Mouse (Mus musculus) left cerebral cortex, adult 9 months (tissue): ENCODE results near the gene Zscan20.
"Not testable (repeated sequence)": the region's sequence is repeated elsewhere in the genome, so short reads cannot be mapped to it uniquely, and the experiment has no call there.

Experiments
- DNase-seq, 2 experiments: peaks; one replicate each; pipeline ENCODE4 v3.0.0; 2022; ENCODE audit warnings: low spot score in 2 of 2

The Zscan20 gene

DNA sequence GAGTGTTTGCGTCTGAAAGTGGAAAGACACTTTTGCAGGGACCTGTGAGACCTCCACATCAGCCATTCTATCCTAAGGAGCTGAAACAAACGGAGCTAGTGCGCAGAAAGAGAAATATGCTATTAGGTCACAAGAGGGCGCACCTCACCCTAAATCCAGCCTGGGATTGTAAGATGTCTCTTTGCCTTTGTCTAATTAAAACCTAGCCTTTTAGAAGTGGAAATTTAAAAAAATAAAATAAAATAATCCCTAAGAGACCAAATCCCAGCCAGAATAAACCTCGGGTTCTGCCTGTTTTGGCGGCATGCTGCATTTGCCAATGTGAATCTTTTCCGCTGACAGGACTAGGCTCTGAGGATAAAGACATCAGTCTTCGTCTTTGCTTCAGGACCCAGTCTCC is 3.4 kb upstream of the Zscan20 start:
- DNase-seq, result peak in 1 of 2 experiments; percentile 73

GRCm38 (mm10) chr4:128611726-128612125 is 1.8 kb upstream of the Zscan20 start:
- not testable (repeated sequence) for DNase-seq

DNA sequence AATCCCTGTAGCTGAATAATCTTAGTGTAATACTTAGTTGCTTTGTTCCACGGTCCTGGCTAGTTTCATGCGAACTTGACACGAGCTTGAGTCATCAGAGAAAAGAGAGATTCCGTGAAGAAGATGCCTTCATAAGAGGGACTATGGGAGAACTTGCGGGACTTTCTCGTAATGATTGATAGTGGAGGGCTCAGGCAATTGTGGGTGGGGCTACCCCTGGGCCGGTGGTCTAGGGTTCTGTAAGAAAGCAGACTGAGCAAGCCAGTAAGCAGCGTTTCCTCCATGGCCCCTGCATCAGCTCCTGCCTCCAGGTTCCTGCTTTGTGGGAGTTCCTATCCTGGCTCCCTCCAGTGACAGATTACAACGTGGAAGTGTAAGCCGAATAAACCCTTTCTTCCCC is 808 bp upstream of the Zscan20 start:
- DNase-seq, result no peak

DNA sequence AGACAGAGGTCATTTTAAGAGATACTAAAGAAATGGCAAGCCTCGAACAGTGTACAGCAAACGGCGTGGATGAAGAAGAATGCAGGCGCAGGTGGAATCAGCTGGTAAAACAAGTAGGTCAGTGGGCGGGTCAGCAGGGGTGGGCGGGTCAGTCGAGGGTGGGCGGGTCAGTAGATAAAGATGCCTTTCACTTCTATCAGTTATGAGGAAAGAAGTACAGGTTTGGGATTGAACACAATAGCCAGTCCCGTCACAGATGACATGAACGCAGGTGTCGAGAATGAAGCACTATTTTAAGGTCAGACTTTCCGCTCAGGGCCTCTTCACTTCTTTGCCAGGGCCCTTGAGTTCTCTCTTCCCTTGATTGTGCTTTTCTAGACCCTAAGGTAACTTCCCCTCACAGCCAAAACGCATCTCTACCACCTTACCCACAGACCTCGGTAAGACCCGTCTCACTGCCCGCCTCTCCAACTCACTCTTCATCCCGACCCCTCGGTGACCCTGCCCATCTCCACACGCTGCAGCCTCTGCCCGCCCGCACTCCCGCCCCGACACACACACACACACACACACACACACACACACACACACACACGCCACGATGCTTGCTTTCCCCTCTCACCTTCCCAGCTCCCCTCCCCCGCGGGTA is 498 bp downstream of the Zscan20 start:
- no peak for DNase-seq

GRCm38 (mm10) chr4:128607661-128608060 is 2.2 kb downstream of the Zscan20 start:
- no peak for DNase-seq

DNA sequence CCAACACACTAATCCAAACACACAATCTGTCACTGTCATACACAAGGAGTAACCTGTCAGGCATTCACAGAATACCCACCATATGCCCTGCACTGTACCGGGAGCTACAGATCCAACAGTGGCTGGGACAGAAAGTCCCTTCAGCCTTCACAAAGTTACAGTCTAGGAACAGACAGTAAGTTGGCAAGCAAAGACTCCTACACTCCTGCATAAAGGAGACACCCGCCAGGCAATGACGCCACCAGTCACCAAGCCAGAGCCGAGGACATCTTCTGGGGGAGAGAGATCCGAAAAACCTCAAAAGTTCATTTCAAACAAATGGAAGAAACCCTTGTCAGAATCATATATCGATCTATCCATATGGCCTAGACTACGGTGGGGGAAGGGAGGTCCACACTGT is 3.3 kb downstream of the Zscan20 start:
- DNase-seq, result no peak

DNA sequence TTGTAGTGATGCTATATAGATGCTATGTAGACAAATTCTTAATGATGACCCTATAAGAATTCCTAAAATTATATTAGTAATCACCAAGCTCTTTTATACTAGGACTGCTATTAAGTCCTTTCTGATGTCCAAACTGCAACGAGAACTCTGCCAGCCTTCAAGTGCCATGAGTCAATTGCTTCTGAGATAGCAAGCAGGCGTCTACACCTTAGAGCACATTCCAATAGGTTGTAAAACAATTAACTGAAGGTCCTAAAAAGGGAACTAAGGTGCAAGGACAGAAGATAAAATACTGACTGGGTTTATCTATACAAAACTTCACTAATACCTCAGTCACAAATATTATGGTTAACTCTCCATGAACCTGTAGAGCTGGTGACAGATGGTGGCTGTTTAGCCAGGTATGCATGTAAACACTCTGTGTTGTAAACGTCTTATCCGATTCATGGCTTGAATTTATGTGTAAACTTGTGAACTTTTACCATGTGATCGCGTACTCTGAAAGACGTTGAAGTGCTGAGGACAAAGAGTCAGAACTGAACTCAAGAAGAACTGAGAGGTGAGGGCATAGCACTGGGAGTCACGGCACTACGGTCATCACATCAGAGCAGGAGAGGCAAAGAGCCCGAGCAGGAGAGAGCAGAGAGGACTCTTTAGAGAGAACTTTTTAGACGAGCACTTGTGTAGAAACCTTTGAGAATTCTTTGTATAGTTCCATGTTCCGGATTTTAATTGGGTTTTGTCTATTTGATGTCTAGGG is 11.9 kb downstream of the Zscan20 start:
- DNase-seq, result no peak

DNA sequence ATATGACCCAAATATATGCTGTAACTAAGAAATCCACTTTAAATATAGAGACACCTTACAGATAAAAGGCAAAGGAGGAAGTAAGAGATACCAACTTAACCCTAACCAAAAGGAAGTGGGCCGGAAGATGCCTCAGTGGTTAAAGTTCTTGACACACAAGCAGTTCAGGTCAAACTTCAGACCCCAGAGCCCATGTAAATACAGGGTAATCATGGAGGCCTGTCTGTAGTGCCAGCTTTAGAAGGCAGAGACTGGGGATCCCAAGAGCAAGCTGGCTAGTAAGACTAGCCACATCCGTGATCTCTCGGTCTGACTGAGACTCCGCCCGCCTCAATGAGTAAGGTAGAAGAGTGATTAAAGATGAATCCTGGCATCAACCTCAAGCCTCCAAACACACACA is 15.8 kb downstream of the Zscan20 start:
- no peak for DNase-seq

GRCm38 (mm10) chr4:128593286-128593685 is 16.6 kb downstream of the Zscan20 start:
- DNase-seq, result no peak

DNA sequence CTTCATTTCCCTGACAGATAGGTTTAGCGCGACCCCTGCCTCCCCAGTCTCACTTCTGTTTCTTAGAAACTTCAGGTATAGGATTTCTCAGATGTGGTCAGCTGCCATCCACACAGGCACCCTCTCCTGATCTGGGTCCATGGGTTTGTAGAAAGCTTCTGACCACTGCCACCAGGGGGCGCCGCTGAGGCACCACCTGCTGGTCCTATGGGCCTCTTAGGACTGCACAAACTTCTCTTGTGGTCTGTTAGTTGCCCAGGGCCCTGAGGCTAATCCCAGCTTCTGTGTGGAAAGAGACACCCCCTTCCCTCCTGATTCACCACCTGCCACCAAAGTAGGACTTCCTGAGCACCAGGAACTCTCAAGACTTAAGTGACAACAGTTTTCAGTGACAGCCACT is 30.7 kb downstream of the Zscan20 start:
- DNase-seq, result no peak

- no peak for DNase-seq
Observed at GRCm38 (mm10) chr4:128575811-128576210, 34.1 kb downstream of the Zscan20 start.

- no peak for DNase-seq
Observed at GRCm38 (mm10) chr4:128560327-128560726, 49.6 kb downstream of the Zscan20 start.

- no peak for DNase-seq
Observed at GRCm38 (mm10) chr4:128554198-128554597, 55.7 kb downstream of the Zscan20 start.

- DNase-seq, result no peak
Observed at GRCm38 (mm10) chr4:128550756-128551155, 59.1 kb downstream of the Zscan20 start.

GRCm38 (mm10) chr4:128543956-128544486 is 65.9 kb downstream of the Zscan20 start:
- DNase-seq, result not testable (repeated sequence)

DNA sequence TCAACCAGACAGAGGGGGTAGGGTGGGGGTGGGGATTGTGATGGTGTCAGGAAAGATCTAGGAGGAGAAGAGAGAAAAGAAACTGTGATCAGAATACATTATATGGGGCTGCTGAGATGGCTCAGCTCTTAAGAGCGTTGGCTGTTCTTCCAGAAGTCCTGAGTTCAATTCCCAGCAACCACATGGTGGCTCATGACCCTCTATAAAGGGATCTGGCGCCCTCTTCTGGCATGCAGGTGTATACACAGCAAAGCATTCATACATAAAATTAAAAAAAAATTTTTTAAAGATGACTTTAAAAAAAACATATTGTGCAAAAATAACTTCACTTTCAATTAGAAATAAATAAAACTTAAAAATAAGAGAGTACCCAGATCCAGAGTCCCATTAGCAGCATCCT is 66.5 kb downstream of the Zscan20 start:
- DNase-seq, result no peak
